9 mouse cellular contexts compared by ENCODE assay signal in genomic region chr9:109833088-109833412, GRCm38 (mm10). TPM values are rescaled to one million over a fixed set of nuclear protein-coding genes. Genes with fewer than 3 reads are reported as not detected.
DNase-seq lines count a peak whose midpoint lies in the region; ATAC-seq and TF ChIP-seq lines count a peak whose summit lies in the region.
"Had no signal": no experiment of that assay in that cellular context is flagged by ENCODE, and none has a peak within 500 bp of the region (broad histone marks: within the 10 kb centered on the region; RNA-seq: fewer than 3 reads in every experiment).

No protein-coding gene starts in this region.

- peak overlapping the region; percentile 82; the same call in 1 of the 2 replicates for H3K27ac ChIP-seq in testis, adult 2 months (ENCODE audit: control insufficient read depth, insufficient read depth, low read depth, low read length)
- peak overlapping the region; percentile 37; the same call in 1 of the 2 replicates for H3K27ac ChIP-seq in liver, embryonic 12.5 days
- peak overlapping the region; percentile 50; the same call in 1 of the 2 replicates for H3K27ac ChIP-seq in stomach, postnatal 0 days (replicated peaks)

- H3K4me1 ChIP-seq in testis, adult 2 months (ENCODE audit: control insufficient read depth, insufficient read depth, low read length): peaks cover 4% of the 10 kb centered on the region
- peaks cover 18% of the 10 kb centered on the region for H3K4me1 ChIP-seq in liver, embryonic 12.5 days
- H3K4me1 ChIP-seq in stomach, postnatal 0 days (replicated peaks; ENCODE audit: control insufficient read depth, insufficient read depth): no peaks in the 10 kb centered on the region

- H3K9me3 ChIP-seq in liver, embryonic 12.5 days (replicated peaks): no peaks in the 10 kb centered on the region
- H3K9me3 ChIP-seq in stomach, postnatal 0 days (ENCODE audit: control insufficient read depth, low read length): no peaks in the 10 kb centered on the region

- peak overlapping the region; percentile 89 for H3K4me2 ChIP-seq in liver, embryonic 12.5 days
- peak overlapping the region; percentile 91 for H3K4me2 ChIP-seq in stomach, postnatal 0 days (replicated peaks; ENCODE audit: low read depth)

- peak; percentile 34; the same call in 1 of the 2 replicates for ATAC-seq in liver, embryonic 12.5 days
- ATAC-seq in stomach, postnatal 0 days (ENCODE audit: low FRiP score, low TSS enrichment): peak; percentile 36

- WGBS in liver, embryonic 12.5 days (ENCODE audit: insufficient replicate concordance): 9% methylated on average over 6 of the region's 6 CpGs
- 7% methylated on average over 6 of the region's 6 CpGs for WGBS in stomach, postnatal 0 days

- TF ChIP-seq EP300 in stomach, postnatal 0 days (optimal IDR thresholded peaks at IDR 0.05): no peak

- peak; percentile 6 for DNase-seq in adrenal gland, postnatal 14 days
- DNase-seq in adrenal gland, adult 18-20 months (ENCODE audit: low spot score in 2 of 2): no peak
- DNase-seq in testis, postnatal 14 days (ENCODE audit: low spot score): no peak
- DNase-seq in stomach, postnatal 0 days (ENCODE audit: low spot score): no peak
- no peak for DNase-seq in spleen, postnatal 4 days (ENCODE audit: low spot score in 2 of 2)
- no peak for DNase-seq in urinary bladder, postnatal 36 days (ENCODE audit: low spot score in 2 of 2)

- H3K4me3 ChIP-seq in testis, adult 2 months (ENCODE audit: control insufficient read depth, low read depth, low read length): peak overlapping the region; percentile 97
- H3K4me3 ChIP-seq in liver, embryonic 12.5 days: peak overlapping the region; percentile 67
- peak overlapping the region; percentile 66 for H3K4me3 ChIP-seq in stomach, postnatal 0 days (ENCODE audit: low read depth, low read length)

- no peak for TF ChIP-seq CTCF in testis, adult 2 months (IDR thresholded peaks at IDR 0.05; ENCODE audit: control insufficient read depth, insufficient read depth, insufficient replicate concordance, low read depth, low read length)
- no peak for TF ChIP-seq CTCF in stomach, postnatal 0 days (IDR thresholded peaks at IDR 0.05; ENCODE audit: low read depth)

- no peak for TF ChIP-seq POLR2A in testis, adult 2 months (IDR thresholded peaks at IDR 0.05; ENCODE audit: control insufficient read depth, low read depth, low read length)

- no peaks in the 10 kb centered on the region for H3K27me3 ChIP-seq in testis, adult 2 months (ENCODE audit: control insufficient read depth, insufficient read depth, low read length)
- H3K27me3 ChIP-seq in liver, embryonic 12.5 days (replicated peaks): no peaks in the 10 kb centered on the region
- no peaks in the 10 kb centered on the region for H3K27me3 ChIP-seq in stomach, postnatal 0 days (ENCODE audit: control insufficient read depth, insufficient read depth, low read length)

- H3K36me3 ChIP-seq in testis, adult 2 months (ENCODE audit: control insufficient read depth, insufficient read depth, low read length): no peaks in the 10 kb centered on the region
- peaks cover 46% of the 10 kb centered on the region for H3K36me3 ChIP-seq in liver, embryonic 12.5 days
- H3K36me3 ChIP-seq in stomach, postnatal 0 days (ENCODE audit: control insufficient read depth, insufficient read depth, low read length): no peaks in the 10 kb centered on the region

- peak overlapping the region; percentile 69 for H3K9ac ChIP-seq in liver, embryonic 12.5 days
- peak overlapping the region; percentile 71 for H3K9ac ChIP-seq in stomach, postnatal 0 days (ENCODE audit: low read length)

RNA-seq across cellular contexts. Expression of gene Nme6, which starts 0.5 kb away (rescaled TPM):
- 18.1 and 19.8 TPM in 2 replicates for total RNA-seq in adrenal gland, postnatal 14 days (2021)
- 10 to 100 TPM; 14.7 to 15.5 TPM for total RNA-seq in adrenal gland, adult 18-20 months (2021)
- 159 and 176 TPM in 2 replicates for polyA plus RNA-seq in testis, adult 2 months (2012; rRNA removed)
- polyA plus RNA-seq in liver, embryonic 12.5 days (2016; fragmentation: Nextera tagmentation; extraction: Ambion mirVana): 59.0 and 61.2 TPM in 2 replicates
- polyA plus RNA-seq in stomach, postnatal 0 days (2015; fragmentation: Nextera tagmentation; extraction: Ambion mirVana): 33.0 and 35.4 TPM in 2 replicates

RNA-seq across cellular contexts. Expression of gene Camp, which starts 16.4 kb away (rescaled TPM):
- 2.4 and 5.2 TPM in 2 replicates for total RNA-seq in adrenal gland, postnatal 14 days (2021)
- total RNA-seq in adrenal gland, adult 18-20 months (2021): under 1 TPM in 1 of 2 experiments, not detected in 1; 0.70 TPM
- not detected in 2 replicates for polyA plus RNA-seq in testis, adult 2 months (2012; rRNA removed)
- polyA plus RNA-seq in liver, embryonic 12.5 days (2016; fragmentation: Nextera tagmentation; extraction: Ambion mirVana): 25.2 and 31.4 TPM in 2 replicates
- polyA plus RNA-seq in stomach, postnatal 0 days (2015; fragmentation: Nextera tagmentation; extraction: Ambion mirVana): 1.5 and 2.2 TPM in 2 replicates

RNA-seq across cellular contexts. Expression of gene Spink8, which starts 21.0 kb away (rescaled TPM):
- 17.4 and 19.3 TPM in 2 replicates for total RNA-seq in adrenal gland, postnatal 14 days (2021)
- total RNA-seq in adrenal gland, adult 18-20 months (2021): 10 to 100 TPM; 18.1 to 18.5 TPM
- 0.58 and 286 TPM in 2 replicates for polyA plus RNA-seq in testis, adult 2 months (2012; rRNA removed)
- polyA plus RNA-seq in liver, embryonic 12.5 days (2016; fragmentation: Nextera tagmentation; extraction: Ambion mirVana): not detected in 2 replicates
- polyA plus RNA-seq in stomach, postnatal 0 days (2015; fragmentation: Nextera tagmentation; extraction: Ambion mirVana): not detected in 2 replicates
- total RNA-seq: common myeloid progenitor, adult 5-6 weeks had no signal

RNA-seq across cellular contexts. Expression of gene Cdc25a, which starts 42.3 kb away (rescaled TPM):
- 14.6 and 16.7 TPM in 2 replicates for total RNA-seq in adrenal gland, postnatal 14 days (2021)
- 10 to 100 TPM; 10.9 to 14.1 TPM for total RNA-seq in adrenal gland, adult 18-20 months (2021)
- polyA plus RNA-seq in testis, adult 2 months (2012; rRNA removed): 25.1 and 26.0 TPM in 2 replicates
- 34.9 and 36.4 TPM in 2 replicates for polyA plus RNA-seq in liver, embryonic 12.5 days (2016; fragmentation: Nextera tagmentation; extraction: Ambion mirVana)
- 17.8 and 18.4 TPM in 2 replicates for polyA plus RNA-seq in stomach, postnatal 0 days (2015; fragmentation: Nextera tagmentation; extraction: Ambion mirVana)

RNA-seq across cellular contexts. Expression of gene Fbxw27, which starts 42.6 kb away (rescaled TPM):
- not detected in 2 replicates for total RNA-seq in adrenal gland, postnatal 14 days (2021)
- not detected for total RNA-seq in adrenal gland, adult 18-20 months (2021)
- 28.1 and 37.2 TPM in 2 replicates for polyA plus RNA-seq in testis, adult 2 months (2012; rRNA removed)
- not detected in 2 replicates for polyA plus RNA-seq in liver, embryonic 12.5 days (2016; fragmentation: Nextera tagmentation; extraction: Ambion mirVana)
- not detected in 2 replicates for polyA plus RNA-seq in stomach, postnatal 0 days (2015; fragmentation: Nextera tagmentation; extraction: Ambion mirVana)
- total RNA-seq: common myeloid progenitor, adult 5-6 weeks had no signal
